Mouse (Mus musculus) cerebellum, adult 11-12 months (tissue): ENCODE measurements at regions not wholly inside any gene's neighbourhood (a gene's known extent, or its start where the extent isn't known, plus 50 kb on each side); places are given as distances from the start of the nearest gene placed in this dataset.
A peak's percentile ranks its signal among the peaks of the same experiment; 100 is the strongest.

Source experiments
- DNase-seq: peaks from one replicate; pipeline ENCODE4 v3.0.0; 2022

- DNase-seq, result no peak
These were observed 52.0 kb downstream of the 4930426L09Rik start for GRCm38 (mm10) chr2:19049877-19050731.

- DNase-seq, result no peak
These were observed 57.4 kb downstream of the 4930426L09Rik start for GRCm38 (mm10) chr2:19055500-19055899.

- no peak for DNase-seq
These were observed 59.7 kb downstream of the 4930426L09Rik start for GRCm38 (mm10) chr2:19057859-19058258.

GRCm38 (mm10) chr2:19058765-19059164 is 60.6 kb downstream of the 4930426L09Rik start:
- no peak for DNase-seq

GRCm38 (mm10) chr2:19059246-19059645 is 61.1 kb downstream of the 4930426L09Rik start:
- no peak for DNase-seq

GRCm38 (mm10) chr2:19060218-19060915 is 62.2 kb downstream of the 4930426L09Rik start:
- no peak for DNase-seq

- no peak for DNase-seq
These were observed 66.6 kb downstream of the 4930426L09Rik start for GRCm38 (mm10) chr2:19064560-19065362.

GRCm38 (mm10) chr2:19065511-19065910 is 67.4 kb downstream of the 4930426L09Rik start:
- no peak for DNase-seq

GRCm38 (mm10) chr2:19068161-19068560 is 70.0 kb downstream of the 4930426L09Rik start:
- no peak for DNase-seq

GRCm38 (mm10) chr2:19083816-19084215 is 85.7 kb downstream of the 4930426L09Rik start:
- no peak for DNase-seq

GRCm38 (mm10) chr2:19085105-19085504 is 87.0 kb downstream of the 4930426L09Rik start:
- no peak for DNase-seq

GRCm38 (mm10) chr2:19086167-19086566 is 88.0 kb downstream of the 4930426L09Rik start:
- no peak for DNase-seq

- no peak for DNase-seq
These were observed 88.5 kb downstream of the 4930426L09Rik start for GRCm38 (mm10) chr2:19086621-19087020.

GRCm38 (mm10) chr2:19099384-19099783 is 99.7 kb upstream of the Armc3 start:
- DNase-seq, result no peak

- DNase-seq, result no peak
These were observed 90.3 kb upstream of the Armc3 start for GRCm38 (mm10) chr2:19108753-19109152.

- no peak for DNase-seq
These were observed 79.2 kb upstream of the Armc3 start for GRCm38 (mm10) chr2:19119871-19120270.

- DNase-seq, result no peak
These were observed 66.2 kb upstream of the Armc3 start for GRCm38 (mm10) chr2:19132864-19133263.

GRCm38 (mm10) chr2:19142586-19142985 is 56.5 kb upstream of the Armc3 start:
- no peak for DNase-seq

- no peak for DNase-seq
These were observed 53.7 kb upstream of the Armc3 start for GRCm38 (mm10) chr2:19145412-19145811.

GRCm38 (mm10) chr2:19145881-19146280 is 53.2 kb upstream of the Armc3 start:
- DNase-seq, result peak; percentile 31

GRCm38 (mm10) chr2:19146289-19146688 is 52.8 kb upstream of the Armc3 start:
- DNase-seq, result no peak

GRCm38 (mm10) chr2:19148812-19149211 is 50.3 kb upstream of the Armc3 start:
- DNase-seq, result no peak
